Mouse (Mus musculus): ENCODE data around the gene Lins1. TPM values are rescaled to one million over a fixed set of nuclear protein-coding genes. Genes with fewer than 3 reads are reported as not detected.

Lins1 gene
- total and polyA plus RNA-seq, 3 experiments: 8.3 to 15.9 (median 9.8) TPM

DNA sequence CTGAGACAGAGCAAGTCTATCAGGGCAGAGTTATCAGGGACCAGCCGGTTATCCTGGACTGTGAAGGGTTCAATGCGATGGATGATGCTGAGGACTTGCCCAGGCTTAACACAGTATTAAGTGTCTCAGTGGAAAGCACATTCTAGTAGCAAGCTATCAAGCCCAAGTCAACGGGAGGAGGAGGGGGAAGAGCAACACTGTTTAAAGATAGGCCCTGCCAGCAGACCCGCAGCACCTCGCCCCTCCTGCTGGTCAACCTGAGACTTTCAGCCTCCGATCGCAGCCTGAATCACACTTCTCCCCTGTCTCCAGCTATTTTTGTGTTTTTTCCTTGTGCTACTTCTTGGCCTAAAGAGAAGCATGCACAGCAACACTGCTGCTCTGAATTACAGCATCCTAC lies 29.4 kb upstream of the Lins1 start:
- no peaks in the 10 kb centered on the region for H3K79me2 ChIP-seq (replicated peaks; ENCODE audit: control insufficient read depth, extremely low read depth, insufficient read depth, poor library complexity, severe bottlenecking)
- dilution Hi-C loops (cut with MboI; ENCODE audit: extremely low pct_ligation_motif_present, extremely low pct_unique_long_range_greater_than_20kb, low sequenced_read_pairs) (no loop called here), in situ Hi-C loops (cut with MboI; ENCODE audit: low pct_ligation_motif_present, low pct_unique_long_range_greater_than_20kb, low sequenced_read_pairs) (loop anchor here (25.0 kb wide), 1 partner anchor 573 kb away; the partner anchor contains the start of gene Selenos)
- peaks cover 25 to 73% of the 10 kb centered on the region in 2 experiments for H3K36me3 ChIP-seq (replicated peaks in 1 of 2; ENCODE audit: control insufficient read depth in 1 of 2, insufficient read depth in 1 of 2, low read length in 1 of 2)
- no peak overlapping the region for H3K27ac ChIP-seq (ENCODE audit: insufficient read depth, low read depth)
- no peak for DNase-seq (ENCODE audit: extremely low read depth)
- TF ChIP-seq TBP (conservative IDR thresholded peaks at IDR 0.05; ENCODE audit: low read depth, low read length) (no peak), JUN (IDR thresholded peaks at IDR 0.05; ENCODE audit: insufficient read depth, low read depth, low read length) (no peak), POLR2AphosphoS2 (IDR thresholded peaks at IDR 0.05; ENCODE audit: low read depth, low read length) (no peak), USF2 (conservative IDR thresholded peaks at IDR 0.05; ENCODE audit: low read depth, low read length) (no peak), CTCF (conservative IDR thresholded peaks at IDR 0.05 in 1 of 2, IDR thresholded peaks at IDR 0.05 in 1 of 2; ENCODE audit: low read depth in 2 of 2, low read length in 2 of 2) (peak in 1 of 2 experiments; percentile 29; a peak in 2 of 4 replicates)
- no peak overlapping the region for H3K4me2 ChIP-seq (ENCODE audit: insufficient read depth, low read depth, poor library complexity, severe bottlenecking)
- no peaks in the 10 kb centered on the region for H3K4me1 ChIP-seq (ENCODE audit: control insufficient read depth in 1 of 2, insufficient read depth in 2 of 2)
- no peaks in the 10 kb centered on the region for H3K27me3 ChIP-seq (replicated peaks)
- no peak overlapping the region for H3K4me3 ChIP-seq (replicated peaks in 1 of 3; ENCODE audit: low read depth in 2 of 3, low read length in 2 of 3, poor library complexity in 1 of 3)
- H3K9me3 ChIP-seq (replicated peaks; ENCODE audit: low read length): no peaks in the 10 kb centered on the region
- no peak overlapping the region for H3K9ac ChIP-seq (ENCODE audit: insufficient read depth, low read depth)

DNA sequence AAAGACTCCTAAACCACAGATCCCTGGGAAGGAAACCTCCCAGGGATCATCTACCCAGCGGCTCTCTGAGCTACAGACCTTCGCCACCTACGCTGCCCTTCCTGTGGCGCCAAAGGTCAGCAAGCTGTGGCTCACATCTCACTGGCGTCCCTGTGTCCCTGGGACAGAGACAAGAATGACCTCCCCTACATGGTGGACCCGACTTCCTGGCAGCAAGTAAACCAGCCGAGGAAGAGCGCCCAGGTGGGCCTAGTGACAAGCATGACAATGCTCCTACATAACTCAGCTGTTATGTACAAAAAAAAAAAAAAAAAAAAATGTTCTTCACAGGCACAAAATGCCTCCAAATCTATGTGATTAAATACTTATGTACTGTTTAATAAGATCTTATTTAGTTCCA lies 28.7 kb upstream of the Lins1 start:
- DNase-seq (ENCODE audit: extremely low read depth): no peak
- H3K4me2 ChIP-seq (ENCODE audit: insufficient read depth, low read depth, poor library complexity, severe bottlenecking): no peak overlapping the region
- in situ Hi-C loops (cut with MboI; ENCODE audit: low pct_ligation_motif_present, low pct_unique_long_range_greater_than_20kb, low sequenced_read_pairs) (loop anchor here (25.0 kb wide), 1 partner anchor 574 kb away; the partner anchor contains the start of gene Selenos), dilution Hi-C loops (cut with MboI; ENCODE audit: extremely low pct_ligation_motif_present, extremely low pct_unique_long_range_greater_than_20kb, low sequenced_read_pairs) (no loop called here)
- H3K79me2 ChIP-seq (replicated peaks; ENCODE audit: control insufficient read depth, extremely low read depth, insufficient read depth, poor library complexity, severe bottlenecking): no peaks in the 10 kb centered on the region
- no peaks in the 10 kb centered on the region for H3K4me1 ChIP-seq (ENCODE audit: control insufficient read depth in 1 of 2, insufficient read depth in 2 of 2)
- TF ChIP-seq NELFE (IDR thresholded peaks at IDR 0.05; ENCODE audit: low read depth, low read length) (no peak), SIN3A (IDR thresholded peaks at IDR 0.05; ENCODE audit: low read length) (no peak), BHLHE40 (IDR thresholded peaks at IDR 0.05; ENCODE audit: low read depth, low read length) (no peak), MEF2A (IDR thresholded peaks at IDR 0.05; ENCODE audit: borderline replicate concordance, low read depth, low read length) (no peak), ZMIZ1 (IDR thresholded peaks at IDR 0.05; ENCODE audit: low read depth, low read length) (no peak), CHD2 (IDR thresholded peaks at IDR 0.05; ENCODE audit: low read length) (no peak), NRF1 (IDR thresholded peaks at IDR 0.05; ENCODE audit: low read depth, low read length) (no peak), MXI1 (IDR thresholded peaks at IDR 0.05; ENCODE audit: low read depth, low read length) (no peak), MAZ (IDR thresholded peaks at IDR 0.05; ENCODE audit: low read depth, low read length) (no peak), POLR2AphosphoS2 (IDR thresholded peaks at IDR 0.05; ENCODE audit: low read depth, low read length) (no peak), POLR2A (IDR thresholded peaks at IDR 0.05; ENCODE audit: low read depth, low read length) (no peak), CHD1 (IDR thresholded peaks at IDR 0.05; ENCODE audit: low read depth, low read length) (no peak), JUN (IDR thresholded peaks at IDR 0.05; ENCODE audit: insufficient read depth, low read depth, low read length) (no peak), MAX (IDR thresholded peaks at IDR 0.05; ENCODE audit: low read length) (no peak)
- peaks cover 25 to 70% of the 10 kb centered on the region in 2 experiments for H3K36me3 ChIP-seq (replicated peaks in 1 of 2; ENCODE audit: control insufficient read depth in 1 of 2, insufficient read depth in 1 of 2, low read length in 1 of 2)
- no peak overlapping the region for H3K27ac ChIP-seq (ENCODE audit: insufficient read depth, low read depth)
- no peaks in the 10 kb centered on the region for H3K27me3 ChIP-seq (replicated peaks)
- H3K9ac ChIP-seq (ENCODE audit: insufficient read depth, low read depth): no peak overlapping the region
- H3K9me3 ChIP-seq (replicated peaks; ENCODE audit: low read length): no peaks in the 10 kb centered on the region
- H3K4me3 ChIP-seq (replicated peaks in 1 of 3; ENCODE audit: low read depth in 2 of 3, low read length in 2 of 3, poor library complexity in 1 of 3): no peak overlapping the region
